Mouse (Mus musculus): ENCODE measurements around the gene Klf9. TPM values are rescaled to one million over a fixed set of nuclear protein-coding genes. Genes with fewer than 3 reads are reported as not detected.

Gene Klf9
- polyA plus RNA-seq, 1 experiment: 6.3 TPM

DNA sequence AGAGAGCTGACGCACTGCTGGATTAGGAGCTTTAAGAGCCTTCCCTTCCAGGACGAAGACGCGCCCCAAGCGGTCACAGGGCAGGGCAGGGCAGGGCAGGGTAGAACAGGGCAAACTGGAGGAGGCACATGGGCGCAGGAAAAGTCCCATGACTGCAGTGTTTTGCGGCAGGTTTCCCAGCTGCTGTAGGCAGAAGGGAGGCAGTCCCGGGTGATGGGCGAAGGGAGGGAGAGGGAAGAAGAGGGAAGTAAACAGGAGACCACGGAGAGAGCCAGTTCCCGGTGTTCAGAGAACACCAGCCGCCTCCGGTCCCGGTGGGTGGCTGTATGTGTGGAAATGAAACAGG lies 7.0 kb upstream of the Klf9 start:
- Histone ChIP-seq H3K4me3 (ENCODE audit: extremely low read depth, insufficient read depth, insufficient read length) (peak overlapping the region; percentile 56; the same call in 1 of the 2 replicates), H3K4me1 (ENCODE audit: control insufficient read depth, insufficient read depth, insufficient read length) (peaks cover 21% of the 10 kb centered on the region), H3K27me3 (ENCODE audit: control insufficient read depth, insufficient read depth, low read length) (peaks cover 7% of the 10 kb centered on the region), H3K27ac (ENCODE audit: insufficient read depth, low read length) (peak overlapping the region; percentile 61), H3K36me3 (ENCODE audit: control insufficient read depth, insufficient read depth, low read length) (no peaks in the 10 kb centered on the region)
- peak in 1 of 2 experiments; percentile 15 for DNase-seq (ENCODE audit: low read depth in 1 of 2, low spot score in 2 of 2)
- WGBS: 17% methylated on average over 14 of the region's 14 CpGs
- no peak for TF ChIP-seq POLR2A (IDR thresholded peaks at IDR 0.05; ENCODE audit: low read depth, low read length)
- no peak for TF ChIP-seq CTCF (IDR thresholded peaks at IDR 0.05; ENCODE audit: extremely low read depth, insufficient read depth, insufficient read length, insufficient replicate concordance)

DNA sequence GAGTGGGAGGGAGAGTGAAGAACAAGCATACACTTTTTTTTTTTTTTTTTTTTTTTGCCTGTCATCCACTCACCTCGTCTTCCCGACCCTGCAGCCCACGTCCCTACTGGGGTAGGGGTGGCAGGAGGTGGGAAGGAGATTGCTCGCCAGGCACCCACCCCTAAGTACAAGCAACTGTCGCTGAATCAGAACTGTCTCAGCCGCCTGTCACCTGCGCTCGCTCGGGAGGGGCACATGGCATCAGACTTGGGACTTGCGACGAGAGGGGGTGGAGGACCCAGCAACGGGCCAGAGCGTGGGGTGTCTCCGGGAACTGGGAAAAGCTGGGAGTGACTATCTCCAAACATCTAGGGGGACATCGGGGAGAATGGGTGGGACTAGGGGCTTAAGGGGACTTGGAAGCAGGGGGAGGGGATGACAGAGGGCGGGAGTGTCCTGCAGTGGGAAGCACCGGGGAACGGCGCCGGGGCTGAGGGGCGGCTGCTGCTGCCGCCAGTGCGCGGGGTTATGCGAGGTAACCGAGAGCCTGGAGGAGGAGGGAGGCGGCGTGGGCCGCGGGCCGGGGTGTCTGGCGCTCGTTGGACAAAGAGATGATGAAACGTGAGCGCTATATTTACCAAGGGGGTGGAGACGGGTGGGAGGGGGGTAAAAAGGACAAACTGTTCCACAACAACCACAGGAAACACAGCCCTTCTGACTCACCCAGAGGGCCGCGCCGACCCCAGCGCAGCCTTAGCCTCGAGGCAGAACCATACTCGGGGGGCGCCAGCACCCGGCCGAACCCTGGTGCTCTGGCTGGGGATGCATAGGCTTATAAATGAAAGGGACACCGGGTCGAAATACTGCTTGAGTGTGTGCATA lies 6.4 kb upstream of the Klf9 start:
- peak in 1 of 2 experiments; percentile 38 for DNase-seq (ENCODE audit: low read depth in 1 of 2, low spot score in 2 of 2)
- TF ChIP-seq CTCF (IDR thresholded peaks at IDR 0.05; ENCODE audit: extremely low read depth, insufficient read depth, insufficient read length, insufficient replicate concordance): no peak
- no peak for TF ChIP-seq POLR2A (IDR thresholded peaks at IDR 0.05; ENCODE audit: low read depth, low read length)
- H3K4me3 ChIP-seq (ENCODE audit: extremely low read depth, insufficient read depth, insufficient read length): peak overlapping the region; percentile 56
- H3K36me3 ChIP-seq (ENCODE audit: control insufficient read depth, insufficient read depth, low read length): no peaks in the 10 kb centered on the region
- 2% methylated on average over 47 of the region's 47 CpGs for WGBS
- peak overlapping the region; percentile 68 for H3K27ac ChIP-seq (ENCODE audit: insufficient read depth, low read length)
- H3K4me1 ChIP-seq (ENCODE audit: control insufficient read depth, insufficient read depth, insufficient read length): peaks cover 21% of the 10 kb centered on the region
- peaks cover 7% of the 10 kb centered on the region for H3K27me3 ChIP-seq (ENCODE audit: control insufficient read depth, insufficient read depth, low read length)

DNA sequence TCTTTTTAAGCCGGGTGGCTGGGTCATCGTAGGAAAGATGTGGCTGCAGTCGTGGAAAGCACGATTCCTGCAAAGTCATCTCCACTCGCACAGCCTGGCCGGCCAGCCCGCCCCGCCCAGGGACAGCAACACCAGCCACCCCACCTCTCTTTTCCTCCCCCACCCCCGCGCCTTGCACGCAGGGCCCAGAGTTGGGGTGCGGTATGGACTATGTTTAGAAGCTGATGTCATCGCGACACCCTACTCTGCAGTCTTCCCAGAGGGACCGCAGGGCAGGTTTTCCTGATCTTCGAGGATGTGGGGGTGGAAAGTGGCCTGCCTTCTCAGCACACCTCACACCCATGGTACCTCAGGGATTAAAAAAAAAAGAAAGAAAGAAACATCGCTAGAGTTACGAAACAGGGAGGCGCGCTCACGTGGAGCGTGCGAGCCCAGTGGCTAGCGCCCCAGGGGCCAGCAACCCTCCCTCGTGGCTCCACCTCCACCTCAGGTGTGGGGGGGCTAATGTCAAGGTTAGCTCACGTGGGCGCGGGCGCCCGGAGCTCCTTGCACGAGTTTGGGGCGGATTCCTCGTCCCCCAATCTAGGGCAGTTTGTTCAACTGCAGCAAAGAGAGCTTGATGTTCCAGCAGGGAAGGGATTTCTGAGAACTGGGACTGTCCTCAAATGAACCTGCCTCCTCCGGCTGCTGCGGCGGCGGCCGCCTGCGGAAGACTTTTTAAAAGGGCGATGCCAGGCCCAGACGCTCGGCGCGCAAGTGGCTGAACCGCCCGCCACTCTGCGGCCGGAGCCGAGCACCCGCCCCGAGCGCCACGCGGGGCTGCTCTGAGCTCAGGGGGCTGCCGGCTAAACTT lies 5.5 kb upstream of the Klf9 start:
- no peaks in the 10 kb centered on the region for H3K36me3 ChIP-seq (ENCODE audit: control insufficient read depth, insufficient read depth, low read length)
- under 1% methylated on average over 55 of the region's 55 CpGs for WGBS
- H3K27ac ChIP-seq (ENCODE audit: insufficient read depth, low read length): peak overlapping the region; percentile 72
- H3K4me1 ChIP-seq (ENCODE audit: control insufficient read depth, insufficient read depth, insufficient read length): peaks cover 21% of the 10 kb centered on the region
- TF ChIP-seq POLR2A (IDR thresholded peaks at IDR 0.05; ENCODE audit: low read depth, low read length): no peak
- no peak for TF ChIP-seq CTCF (IDR thresholded peaks at IDR 0.05; ENCODE audit: extremely low read depth, insufficient read depth, insufficient read length, insufficient replicate concordance)
- H3K4me3 ChIP-seq (ENCODE audit: extremely low read depth, insufficient read depth, insufficient read length): peak overlapping the region; percentile 58
- peak; percentile 32 to 63 for DNase-seq (ENCODE audit: low read depth in 1 of 2, low spot score in 2 of 2)
- H3K27me3 ChIP-seq (ENCODE audit: control insufficient read depth, insufficient read depth, low read length): peaks cover 7% of the 10 kb centered on the region

DNA sequence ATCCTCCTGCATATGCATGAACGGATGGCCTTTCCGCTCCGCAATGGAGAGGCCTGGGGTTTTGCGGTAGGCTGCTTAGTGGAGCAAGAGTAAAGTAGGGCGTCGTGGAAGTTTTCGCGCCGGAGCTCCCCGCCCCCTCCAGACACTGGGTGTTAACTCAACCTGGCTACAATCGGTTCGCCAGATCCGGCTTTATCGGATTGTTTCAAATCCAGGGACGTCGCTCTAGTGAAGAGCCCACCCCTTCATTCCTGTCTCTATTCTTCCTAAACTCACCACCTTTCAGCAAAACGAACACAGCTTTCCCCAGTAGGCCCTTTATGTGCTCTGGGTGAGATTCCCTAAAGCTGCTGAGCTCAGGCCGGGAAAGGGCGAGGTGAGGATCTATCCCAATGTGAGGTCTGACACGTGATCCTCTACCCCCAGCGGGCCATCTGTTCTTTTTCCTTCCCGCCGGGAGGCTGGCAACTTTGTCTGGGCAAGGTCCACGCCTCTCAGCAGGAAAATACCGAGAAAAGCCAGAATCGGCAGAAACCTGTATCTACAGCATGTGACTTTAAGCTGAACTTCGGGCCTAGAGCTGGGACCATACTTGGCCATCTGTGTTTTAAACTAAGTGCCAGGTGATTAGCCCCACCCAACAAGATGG lies 4.7 kb upstream of the Klf9 start:
- TF ChIP-seq POLR2A (IDR thresholded peaks at IDR 0.05; ENCODE audit: low read depth, low read length): no peak
- no peak for TF ChIP-seq CTCF (IDR thresholded peaks at IDR 0.05; ENCODE audit: extremely low read depth, insufficient read depth, insufficient read length, insufficient replicate concordance)
- peak overlapping the region; percentile 72 for H3K27ac ChIP-seq (ENCODE audit: insufficient read depth, low read length)
- H3K4me3 ChIP-seq (ENCODE audit: extremely low read depth, insufficient read depth, insufficient read length): peak overlapping the region; percentile 58
- DNase-seq (ENCODE audit: low read depth in 1 of 2, low spot score in 2 of 2): no peak
- WGBS: 30% methylated on average over 27 of the region's 27 CpGs
- peaks cover 7% of the 10 kb centered on the region for H3K27me3 ChIP-seq (ENCODE audit: control insufficient read depth, insufficient read depth, low read length)
- H3K4me1 ChIP-seq (ENCODE audit: control insufficient read depth, insufficient read depth, insufficient read length): peaks cover 21% of the 10 kb centered on the region
- H3K36me3 ChIP-seq (ENCODE audit: control insufficient read depth, insufficient read depth, low read length): no peaks in the 10 kb centered on the region

DNA sequence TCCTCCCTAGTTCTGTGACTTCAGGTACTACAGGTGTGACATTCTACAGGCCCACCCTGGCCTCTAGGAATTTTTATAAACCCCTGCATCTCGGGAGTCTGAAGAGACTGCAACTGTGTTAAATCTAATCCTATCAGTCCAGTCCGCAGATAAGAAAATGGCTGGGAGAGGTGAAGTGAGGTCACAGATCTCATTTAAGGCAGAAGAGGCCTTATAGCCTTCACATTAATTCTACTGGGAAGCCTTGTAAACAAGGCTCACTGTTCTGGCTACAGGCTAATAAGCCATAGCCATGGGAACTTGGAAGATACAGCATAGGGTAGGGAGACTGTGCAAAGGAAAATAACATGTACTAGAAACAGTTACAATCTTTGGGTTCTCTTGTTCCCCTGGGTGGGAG lies 3.7 kb upstream of the Klf9 start:
- H3K27ac ChIP-seq (ENCODE audit: insufficient read depth, low read length): no peak overlapping the region
- 79% methylated on average over 2 of the region's 2 CpGs for WGBS
- DNase-seq (ENCODE audit: low read depth in 1 of 2, low spot score in 2 of 2): no peak
- no peaks in the 10 kb centered on the region for H3K36me3 ChIP-seq (ENCODE audit: control insufficient read depth, insufficient read depth, low read length)
- no peak overlapping the region for H3K4me3 ChIP-seq (ENCODE audit: extremely low read depth, insufficient read depth, insufficient read length)
- peaks cover 14% of the 10 kb centered on the region for H3K27me3 ChIP-seq (ENCODE audit: control insufficient read depth, insufficient read depth, low read length)
- TF ChIP-seq POLR2A (IDR thresholded peaks at IDR 0.05; ENCODE audit: low read depth, low read length): no peak
- TF ChIP-seq CTCF (IDR thresholded peaks at IDR 0.05; ENCODE audit: extremely low read depth, insufficient read depth, insufficient read length, insufficient replicate concordance): no peak
- peaks cover 21% of the 10 kb centered on the region for H3K4me1 ChIP-seq (ENCODE audit: control insufficient read depth, insufficient read depth, insufficient read length)

DNA sequence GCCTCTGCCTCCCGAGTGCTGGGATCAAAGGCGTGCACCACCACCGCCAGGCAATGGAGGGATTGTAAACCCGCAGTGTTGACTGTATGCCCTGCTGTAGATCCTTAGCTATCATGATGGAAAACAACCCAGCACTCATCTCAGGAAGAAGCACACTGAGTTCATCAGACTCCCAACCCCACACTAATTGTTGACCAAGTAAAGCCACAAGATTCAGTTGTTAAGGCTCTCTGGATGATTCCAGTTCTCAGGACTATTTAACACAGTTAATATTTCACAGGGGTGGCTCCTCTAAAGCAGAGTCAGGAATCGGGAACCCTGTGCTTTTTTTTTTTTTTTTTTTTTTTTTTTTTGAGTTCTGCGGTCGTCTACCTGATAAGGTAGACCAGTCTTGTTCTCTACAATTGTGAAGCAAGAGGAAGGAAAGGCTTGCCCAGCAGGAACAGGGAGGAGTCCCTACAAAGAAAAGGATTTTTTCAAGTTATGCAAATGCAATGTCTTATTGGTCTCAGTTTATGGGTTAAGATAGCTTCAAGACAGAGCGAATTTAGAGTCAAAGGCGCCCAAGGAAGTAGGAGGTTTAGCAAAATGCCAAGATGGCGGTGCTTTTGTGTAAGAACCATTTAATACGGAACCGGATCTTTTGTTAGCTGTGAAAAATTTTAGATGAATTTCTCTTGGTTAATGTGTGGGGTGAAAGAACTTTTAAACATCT lies 1.1 kb upstream of the Klf9 start:
- H3K4me1 ChIP-seq (ENCODE audit: control insufficient read depth, insufficient read depth, insufficient read length): peaks cover 18% of the 10 kb centered on the region
- H3K27me3 ChIP-seq (ENCODE audit: control insufficient read depth, insufficient read depth, low read length): peaks cover 10% of the 10 kb centered on the region; the same call in 1 of the 2 replicates
- WGBS: 52% methylated on average over 12 of the region's 12 CpGs
- no peaks in the 10 kb centered on the region for H3K36me3 ChIP-seq (ENCODE audit: control insufficient read depth, insufficient read depth, low read length)
- no peak for TF ChIP-seq CTCF (IDR thresholded peaks at IDR 0.05; ENCODE audit: extremely low read depth, insufficient read depth, insufficient read length, insufficient replicate concordance)
- TF ChIP-seq POLR2A (IDR thresholded peaks at IDR 0.05; ENCODE audit: low read depth, low read length): no peak
- H3K27ac ChIP-seq (ENCODE audit: insufficient read depth, low read length): peak overlapping the region; percentile 61; the same call in 1 of the 2 replicates
- peak overlapping the region; percentile 62 for H3K4me3 ChIP-seq (ENCODE audit: extremely low read depth, insufficient read depth, insufficient read length)
- peak in 1 of 2 experiments; percentile 14 for DNase-seq (ENCODE audit: low read depth in 1 of 2, low spot score in 2 of 2)

Measured in spleen, adult 2 months (tissue).